Mouse (Mus musculus) myocyte (in vitro differentiated cells): ENCODE data around the gene Rragc.

Source experiments
- CEBPB ChIP-seq: IDR thresholded peaks from 2 replicates; pipeline ENCODE4 v1.6.1; 2011; ENCODE audit warnings: mild to moderate bottlenecking, moderate library complexity; ENCODE audit not compliant: poor library complexity, insufficient read depth, severe bottlenecking
- MAX ChIP-seq: IDR thresholded peaks from one replicate; pipeline ENCODE4 v1.6.1; 2011; ENCODE audit warnings: low read depth, mild to moderate bottlenecking, control low read depth
- MYOD1 ChIP-seq, 3 experiments: IDR thresholded peaks; one replicate each; pipeline ENCODE4 v1.6.1; 2011; ENCODE audit warnings: control low read depth in 2 of 3, low read depth in 2 of 3, mild to moderate bottlenecking in 2 of 3, moderate library complexity in 1 of 3; ENCODE audit not compliant: insufficient read length in 2 of 3, control insufficient read depth in 1 of 3
- MYOG ChIP-seq, 3 experiments: IDR thresholded peaks; one replicate each; pipeline ENCODE4 v1.6.1; 2011; ENCODE audit warnings: control low read depth in 2 of 3, low read depth in 2 of 3, mild to moderate bottlenecking in 2 of 3; ENCODE audit not compliant: insufficient read length in 2 of 3, control insufficient read depth in 1 of 3, insufficient read depth in 1 of 3
- POLR2A ChIP-seq: IDR thresholded peaks from one replicate; pipeline ENCODE4 v1.6.1; 2011; ENCODE audit warnings: low read depth, mild to moderate bottlenecking, control low read depth, moderate library complexity; ENCODE audit not compliant: insufficient read length
- POLR2AphosphoS2 ChIP-seq: IDR thresholded peaks from one replicate; pipeline ENCODE4 v1.6.1; 2011; ENCODE audit warnings: low read depth, control low read depth; ENCODE audit not compliant: insufficient read length
- SRF ChIP-seq: IDR thresholded peaks from one replicate; pipeline ENCODE4 v1.6.1; 2011; ENCODE audit warnings: low read depth; ENCODE audit not compliant: control insufficient read depth, insufficient read length
- TCF12 ChIP-seq: IDR thresholded peaks from one replicate; pipeline ENCODE4 v1.6.1; 2011; ENCODE audit warnings: mild to moderate bottlenecking, control low read depth; ENCODE audit not compliant: poor library complexity, insufficient read depth, severe bottlenecking
- USF1 ChIP-seq: IDR thresholded peaks from one replicate; pipeline ENCODE4 v1.6.1; 2011; ENCODE audit warnings: low read depth, mild to moderate bottlenecking, control low read depth, moderate library complexity

DNA sequence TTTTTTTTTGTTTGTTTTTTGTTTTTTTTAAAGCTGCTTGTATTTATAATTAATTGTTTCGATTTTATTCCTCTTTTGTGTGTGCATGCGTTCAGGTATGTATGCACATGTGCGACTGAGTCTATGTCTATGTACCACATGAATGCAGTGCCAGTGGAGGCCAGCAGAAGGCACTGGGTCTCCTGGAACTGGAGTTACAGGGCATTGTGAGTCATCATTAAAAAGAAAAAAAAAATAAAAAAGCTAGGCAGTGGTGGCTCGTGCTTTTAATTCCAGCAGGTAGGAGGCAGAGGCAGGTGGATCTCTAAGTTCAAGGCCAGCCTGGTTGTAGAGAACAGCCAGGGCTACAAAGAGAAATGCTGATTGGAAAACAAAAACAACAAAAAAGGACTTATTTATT is 12.7 kb downstream of the Rragc start:
- TF ChIP-seq CEBPB (no peak), POLR2A (no peak), SRF (no peak), MYOG (IDR thresholded peaks at IDR 0.05; ENCODE audit: control insufficient read depth in 1 of 3, insufficient read depth in 1 of 3, insufficient read length in 2 of 3, low read depth in 2 of 3) (no peak), MAX (no peak), USF1 (no peak), MYOD1 (IDR thresholded peaks at IDR 0.05; ENCODE audit: control insufficient read depth in 1 of 3, insufficient read length in 2 of 3, low read depth in 2 of 3) (no peak), POLR2AphosphoS2 (no peak), TCF12 (no peak)
